Mouse (Mus musculus): ENCODE measurements around the gene Cog8.

DNA sequence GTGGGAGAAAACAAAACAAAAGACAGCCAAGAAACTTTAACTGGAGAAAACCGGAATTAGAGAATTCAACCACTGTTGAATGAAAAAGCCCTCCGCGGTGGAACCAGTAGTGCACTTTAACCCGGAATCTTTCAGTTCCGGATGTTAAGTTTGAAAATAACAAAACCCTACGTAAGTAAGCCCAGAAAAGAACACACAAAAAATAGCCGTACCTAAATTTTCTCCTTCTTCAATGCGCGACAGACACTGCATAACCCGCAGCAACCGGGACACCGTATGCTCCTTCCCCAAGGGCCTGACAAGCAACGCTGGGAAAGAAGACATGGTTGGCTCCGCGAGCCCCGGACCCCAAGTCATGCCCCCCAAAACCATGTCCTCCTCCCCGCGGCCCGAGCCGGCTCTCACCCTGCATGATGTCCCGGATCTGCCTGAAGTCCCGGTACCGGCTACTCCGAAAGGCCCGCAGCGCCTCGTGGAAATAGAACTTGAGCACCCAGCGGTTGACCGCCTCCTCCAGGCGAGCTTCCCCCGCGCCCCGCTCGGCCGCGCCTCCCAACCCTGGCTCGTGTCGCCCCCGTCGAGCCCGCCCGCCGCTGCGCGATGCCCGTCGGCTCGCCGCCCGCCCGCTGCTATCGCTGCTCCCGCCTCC lies 39.4 kb upstream of the Cog8 start:
- TF ChIP-seq POLR2A (IDR thresholded peaks at IDR 0.05; ENCODE audit: low read depth, low read length) (no peak), CTCF (IDR thresholded peaks at IDR 0.05; ENCODE audit: borderline replicate concordance, insufficient read depth, low read length) (no peak)
